Mouse (Mus musculus) megakaryocyte, embryonic 14.5 days (primary cell): Measurements from ENCODE around the gene Rab20.
"Not testable (repeated sequence)": the region's sequence is repeated elsewhere in the genome, so short reads cannot be mapped to it uniquely, and the experiment has no call there.

ENCODE experiments used
- FLI1 ChIP-seq: IDR thresholded peaks from 2 replicates; pipeline ENCODE4 v1.6.1; 2012; ENCODE audit warnings: low read length, inconsistent platforms, mixed read lengths
- GATA1 ChIP-seq: IDR thresholded peaks from 3 replicates; pipeline ENCODE4 v1.6.1; 2012; ENCODE audit warnings: mixed read lengths, low read length, inconsistent platforms, borderline replicate concordance

- TF ChIP-seq GATA1, FLI1: not testable (repeated sequence)
Measured at GRCm38 (mm10) chr8:11466528-11466927, 12.0 kb downstream of the Rab20 start.
